Mouse (Mus musculus) midbrain, postnatal 0 days (tissue): ENCODE data around the gene Gm29106. TPM values are rescaled to one million over a fixed set of nuclear protein-coding genes. Genes with fewer than 3 reads are reported as not detected.
A peak's percentile ranks its signal among the peaks of the same experiment; 100 is the strongest.
"Not testable (repeated sequence)": the region's sequence is repeated elsewhere in the genome, so short reads cannot be mapped to it uniquely, and the experiment has no call there.

ENCODE experiments used
- ATAC-seq: fragments of 200-750 bp; cut with Nextera tagmentation; 2 replicates; pipeline ENCODE4 v1.8.0; 2017; ENCODE audit warnings: moderate number of reproducible peaks, mild to moderate bottlenecking, moderate TSS enrichment, moderate library complexity; ENCODE audit not compliant: low FRiP score
- DNase-seq: peaks from one replicate; pipeline ENCODE4 v3.0.0-alpha.2; 2015; ENCODE audit warnings: low spot score
- H3K27ac ChIP-seq: fragments of 300-500 bp; sonication (generic); 2 replicates; pipeline ENCODE4 v1.5.1; 2014; ENCODE audit warnings: low read depth, mild to moderate bottlenecking, low read length, mixed read lengths
- H3K27me3 ChIP-seq: fragments of 300-500 bp; sonication (generic); 2 replicates; pipeline ENCODE4 v1.6.1; 2014; ENCODE audit warnings: low read length, control low read depth, mixed read lengths; ENCODE audit not compliant: insufficient read depth
- H3K36me3 ChIP-seq: fragments of 300-500 bp; sonication (generic); 2 replicates; pipeline ENCODE4 v1.6.1; 2014; ENCODE audit warnings: low read length, control low read depth, mixed read lengths; ENCODE audit not compliant: insufficient read depth
- H3K4me1 ChIP-seq: fragments of 300-500 bp; sonication (generic); 2 replicates; pipeline ENCODE4 v1.6.1; 2014; ENCODE audit warnings: mild to moderate bottlenecking, control low read depth, antibody characterized with exemption, low read length, mixed read lengths; ENCODE audit not compliant: insufficient read depth
- H3K4me2 ChIP-seq: fragments of 300-500 bp; sonication (generic); 2 replicates; pipeline ENCODE4 v1.6.1; 2014; ENCODE audit warnings: low read depth, mild to moderate bottlenecking, low read length, mixed read lengths; ENCODE audit not compliant: poor library complexity, severe bottlenecking
- H3K4me3 ChIP-seq: fragments of 300-500 bp; sonication (generic); 2 replicates; pipeline ENCODE4 v1.5.1; 2014; ENCODE audit warnings: low read depth, mild to moderate bottlenecking, low read length, moderate library complexity
- H3K9ac ChIP-seq: fragments of 300-500 bp; sonication (generic); replicated peaks from 2 replicates; pipeline ENCODE4 v1.6.1; 2014; ENCODE audit warnings: mild to moderate bottlenecking, low read length, moderate library complexity, mixed read lengths; ENCODE audit not compliant: poor library complexity, severe bottlenecking
- H3K9me3 ChIP-seq: fragments of 300-500 bp; sonication (generic); 2 replicates; pipeline ENCODE4 v1.6.1; 2016; ENCODE audit warnings: low read length, control low read depth
- CTCF ChIP-seq: IDR thresholded peaks from 2 replicates; pipeline ENCODE4 v1.5.1; 2016; ENCODE audit warnings: antibody characterized with exemption, mild to moderate bottlenecking
- WGBS: fragments of 180-500 bp; shearing (Covaris S2); extraction: QIAGEN DNeasy Blood & Tissue Kit; methylation state at CpG from one replicate; pipeline ENCODE4 v1.1.7; 2014; 5-methylcytosine and 5-hydroxymethylcytosine counted together
- polyA plus RNA-seq: library from polyadenylated mRNA; unstranded; fragments of >200 nt; fragmentation: Nextera tagmentation; extraction: Ambion mirVana; gene quantifications from 2 replicates; pipeline ENCODE4 v1.2.1, GENCODE M21; 2015
- total RNA-seq: library from RNA; depleted of rRNA; stranded (reverse); fragments of >200 nt; gene quantifications from 2 replicates; pipeline ENCODE4 v1.2.3, GENCODE M21; 2014; rRNA removed

Gene Gm29106
- total RNA-seq (not detected in 2 replicates), polyA plus RNA-seq (0.07 and 0.17 TPM in 2 replicates)

DNA sequence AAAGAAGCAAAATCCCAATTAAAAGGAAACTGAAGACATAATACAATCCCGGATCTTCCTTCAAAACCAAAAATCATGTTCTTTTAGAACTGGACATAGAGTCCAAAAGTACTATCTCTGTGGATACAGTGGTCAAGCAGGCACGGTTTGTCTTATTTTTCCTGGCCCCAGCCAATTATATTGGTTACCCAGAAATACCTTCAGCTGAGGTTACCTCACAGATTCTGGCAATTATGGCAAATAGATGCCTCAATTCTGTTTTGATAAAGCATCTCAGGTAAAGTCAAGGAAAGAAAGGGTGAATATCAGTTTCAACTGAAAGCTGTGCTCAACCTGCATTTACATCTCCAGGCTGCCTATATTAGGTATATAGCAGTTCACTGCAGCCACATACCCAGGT is at the start of gene Gm29106:
Gene Gm29106 (plus strand): TSS at position 301 of the 400 bp plus-strand sequence.
- 73% methylated on average over 2 of the region's 2 CpGs for WGBS
- not testable (repeated sequence) for H3K27ac ChIP-seq, H3K4me1 ChIP-seq, DNase-seq, H3K36me3 ChIP-seq, H3K9ac ChIP-seq, H3K4me2 ChIP-seq, H3K9me3 ChIP-seq, H3K27me3 ChIP-seq, H3K4me3 ChIP-seq, ATAC-seq

- ATAC-seq (no peak), DNase-seq (no peak)
- H3K4me2 ChIP-seq, result no peak overlapping the region
- H3K36me3 ChIP-seq, result no peaks in the 10 kb centered on the region
- WGBS, result 74% methylated on average over 1 of the region's 1 CpGs
- no peak overlapping the region for H3K9ac ChIP-seq
- no peaks in the 10 kb centered on the region for H3K27me3 ChIP-seq
- H3K4me1 ChIP-seq, result no peaks in the 10 kb centered on the region
- no peak overlapping the region for H3K4me3 ChIP-seq
- no peaks in the 10 kb centered on the region for H3K9me3 ChIP-seq
- no peak overlapping the region for H3K27ac ChIP-seq
- no peak for TF ChIP-seq CTCF
These were observed 52.2 kb downstream of the Gm29106 start for GRCm38 (mm10) chr1:118228540-118228939.

- Histone ChIP-seq H3K4me1 (no peaks in the 10 kb centered on the region), H3K4me3 (no peak overlapping the region), H3K27me3 (no peaks in the 10 kb centered on the region), H3K4me2 (no peak overlapping the region), H3K27ac (no peak overlapping the region), H3K9ac (no peak overlapping the region), H3K36me3 (no peaks in the 10 kb centered on the region), H3K9me3 (no peaks in the 10 kb centered on the region)
- ATAC-seq, result no peak
- TF ChIP-seq CTCF, result no peak
- WGBS, result 58% methylated on average over 1 of the region's 1 CpGs
- peak; percentile 46 for DNase-seq
These were observed 59.7 kb downstream of the Gm29106 start for GRCm38 (mm10) chr1:118236032-118236431.

Other genes with a start within 250 kb of the Gm29106 start
- not detected in 2 replicates for gene Gm28168, start 248.5 kb upstream of the Gm29106 start, total RNA-seq
- gene Gm28168, start 248.5 kb upstream of the Gm29106 start, polyA plus RNA-seq, result not detected in 2 replicates
- gene Gm7145, start 210.6 kb upstream of the Gm29106 start, total RNA-seq, result not detected in 2 replicates
- not detected in 2 replicates for gene Gm7145, start 210.6 kb upstream of the Gm29106 start, polyA plus RNA-seq
- 210 and 227 TPM in 2 replicates for gene Tsn, start 135.2 kb downstream of the Gm29106 start, total RNA-seq
- 628 and 681 TPM in 2 replicates for gene Tsn, start 135.2 kb downstream of the Gm29106 start, polyA plus RNA-seq
- 34.1 and 45.8 TPM in 2 replicates for gene Nifk, start 145.3 kb downstream of the Gm29106 start, total RNA-seq
- 72.9 and 78.0 TPM in 2 replicates for gene Nifk, start 145.3 kb downstream of the Gm29106 start, polyA plus RNA-seq
- 141 and 153 TPM in 2 replicates for gene Clasp1, start 212.5 kb downstream of the Gm29106 start, total RNA-seq
- gene Clasp1, start 212.5 kb downstream of the Gm29106 start, polyA plus RNA-seq, result 53.7 and 75.9 TPM in 2 replicates